Mouse (Mus musculus) ES-Bruce4 (cell line): ENCODE results near the gene Stk36. TPM values are rescaled to one million over a fixed set of nuclear protein-coding genes. Genes with fewer than 3 reads are reported as not detected.
A peak's percentile ranks its signal among the peaks of the same experiment; 100 is the strongest.

Experiments
- H3K27ac ChIP-seq: 2 replicates; pipeline ENCODE4 v1.5.1; 2012; ENCODE audit warnings: low read length, inconsistent platforms; ENCODE audit not compliant: insufficient read depth
- H3K27me3 ChIP-seq: 2 replicates; pipeline ENCODE4 v1.6.1; 2012; ENCODE audit warnings: mild to moderate bottlenecking, low read length, inconsistent platforms; ENCODE audit not compliant: control insufficient read depth, poor library complexity, insufficient read depth, severe bottlenecking
- H3K36me3 ChIP-seq: 2 replicates; pipeline ENCODE4 v1.6.1; 2012; ENCODE audit warnings: inconsistent platforms, mild to moderate bottlenecking, low read length, moderate library complexity; ENCODE audit not compliant: control insufficient read depth, poor library complexity, insufficient read depth, severe bottlenecking
- H3K4me1 ChIP-seq: one replicate; pipeline ENCODE4 v1.8.1; 2011; ENCODE audit warnings: low read length; ENCODE audit not compliant: control insufficient read depth, insufficient read depth
- H3K4me3 ChIP-seq: 2 replicates; pipeline ENCODE4 v1.5.1; 2011; ENCODE audit warnings: low read depth, mild to moderate bottlenecking, low read length
- H3K9ac ChIP-seq: 2 replicates; pipeline ENCODE4 v1.6.1; 2012; ENCODE audit warnings: low read depth, mild to moderate bottlenecking, inconsistent platforms; ENCODE audit not compliant: poor library complexity, severe bottlenecking
- H3K9me3 ChIP-seq: replicated peaks from 2 replicates; pipeline ENCODE4 v1.6.1; 2012; ENCODE audit warnings: mild to moderate bottlenecking, low read length, inconsistent platforms; ENCODE audit not compliant: control insufficient read depth, poor library complexity, insufficient read depth, severe bottlenecking
- CTCF ChIP-seq: IDR thresholded peaks from one replicate; pipeline ENCODE4 v1.8.1; 2011; ENCODE audit warnings: low read depth, low read length
- EP300 ChIP-seq: IDR thresholded peaks from 2 replicates; pipeline ENCODE4 v1.6.1; 2011; ENCODE audit warnings: low read depth, low read length; ENCODE audit not compliant: insufficient read depth
- POLR2A ChIP-seq: IDR thresholded peaks from one replicate; pipeline ENCODE4 v1.8.1; 2011; ENCODE audit warnings: low read length; ENCODE audit not compliant: insufficient read depth
- polyA plus RNA-seq: library from polyadenylated mRNA; stranded (reverse); fragments of >200 nt; gene quantifications from 2 replicates; pipeline ENCODE4 v1.2.4, GENCODE M21; 2011; ENCODE audit warnings: low read depth; ENCODE audit not compliant: missing spikeins, insufficient read depth, insufficient read length

Gene Stk36
- polyA plus RNA-seq, 1 experiment = 6.2 TPM

GRCm38 (mm10) chr1:74584616-74585398 lies 16.4 kb upstream of the Stk36 start:
- TF ChIP-seq POLR2A = no peak
- TF ChIP-seq CTCF = no peak
- TF ChIP-seq EP300 = no peak
- H3K9ac ChIP-seq = no peak overlapping the region
- peaks cover 4% of the 10 kb centered on the region for H3K36me3 ChIP-seq

GRCm38 (mm10) chr1:74587233-74587772 lies 13.9 kb upstream of the Stk36 start:
- Histone ChIP-seq H3K27ac (no peak overlapping the region), H3K9me3 (no peaks in the 10 kb centered on the region), H3K4me3 (peak overlapping the region; percentile 97), H3K36me3 (peaks cover 2% of the 10 kb centered on the region), H3K27me3 (no peaks in the 10 kb centered on the region), H3K4me1 (no peaks in the 10 kb centered on the region), H3K9ac (peak overlapping the region; percentile 74)
- TF ChIP-seq EP300 = no peak
- no peak for TF ChIP-seq POLR2A
- no peak for TF ChIP-seq CTCF

More at GRCm38 (mm10) chr1:74584616-74585398, 16.4 kb upstream of the Stk36 start:
- H3K4me3 ChIP-seq = no peak overlapping the region
- H3K27me3 ChIP-seq = no peaks in the 10 kb centered on the region
- no peaks in the 10 kb centered on the region for H3K4me1 ChIP-seq
- no peaks in the 10 kb centered on the region for H3K9me3 ChIP-seq
- H3K27ac ChIP-seq = no peak overlapping the region

GRCm38 (mm10) chr1:74587773-74588445 lies 13.3 kb upstream of the Stk36 start, which contains the start of the genes Zfp142 and Bcs1l:
Gene Zfp142 (minus strand): TSS chr1:74588246.
Gene Bcs1l (plus strand): TSS chr1:74588289.
- TF ChIP-seq POLR2A (no peak), EP300 (no peak), CTCF (no peak)
- H3K9ac ChIP-seq = peak within 1 kb of the TSS; percentile 74
- peaks cover 2% of the 10 kb centered on the region for H3K36me3 ChIP-seq
- peak within 1 kb of the TSS; percentile 97 for H3K4me3 ChIP-seq
- H3K27ac ChIP-seq = no peak within 1 kb of the TSS
- H3K9me3 ChIP-seq = no peaks in the 10 kb centered on the region
- no peaks in the 10 kb centered on the region for H3K27me3 ChIP-seq
- H3K4me1 ChIP-seq = no peaks in the 10 kb centered on the region

GRCm38 (mm10) chr1:74594434-74594833 lies 6.8 kb upstream of the Stk36 start:
- H3K4me1 ChIP-seq = no peaks in the 10 kb centered on the region
- peaks cover 46% of the 10 kb centered on the region for H3K36me3 ChIP-seq
- H3K9ac ChIP-seq = no peak overlapping the region
- no peaks in the 10 kb centered on the region for H3K27me3 ChIP-seq
- no peaks in the 10 kb centered on the region for H3K9me3 ChIP-seq
- H3K27ac ChIP-seq = no peak overlapping the region
- no peak for TF ChIP-seq CTCF
- TF ChIP-seq POLR2A = no peak
- no peak for TF ChIP-seq EP300
- no peak overlapping the region for H3K4me3 ChIP-seq

GRCm38 (mm10) chr1:74600501-74601266 lies 561 bp upstream of the Stk36 start:
- Histone ChIP-seq H3K27me3 (no peaks in the 10 kb centered on the region), H3K36me3 (peaks cover 20% of the 10 kb centered on the region), H3K4me1 (no peaks in the 10 kb centered on the region), H3K9me3 (no peaks in the 10 kb centered on the region), H3K4me3 (peak overlapping the region; percentile 99), H3K27ac (no peak overlapping the region), H3K9ac (peak overlapping the region; percentile 64)
- no peak for TF ChIP-seq EP300
- TF ChIP-seq CTCF = no peak
- no peak for TF ChIP-seq POLR2A
